Mouse (Mus musculus) ovary, adult 10 weeks (tissue): Measurements from ENCODE around the gene Fam72a. TPM values are rescaled to one million over a fixed set of nuclear protein-coding genes. Genes with fewer than 3 reads are reported as not detected.

Source experiments
- polyA plus RNA-seq: library from polyadenylated mRNA; stranded (reverse); fragments of 350-450 nt; fragmentation: Illumina TruSeq; extraction: RNeasy Lipid Tissue Mini Kit (QIAGEN cat#74804); gene quantifications from one replicate; pipeline ENCODE4 v1.2.3, GENCODE M21; 2014

Fam72a gene
- polyA plus RNA-seq = 4.8 TPM

GRCm38 (mm10) chr1:131527281-131528080 is at the start of gene Fam72a, which contains the start of gene Srgap2:
Gene Fam72a, plus strand, starts transcription at chr1:131527903.
Gene Srgap2, minus strand, starts transcription at chr1:131527352.

Other genes starting within 250 kb of the Fam72a start
- gene Ikbke, start 248.3 kb upstream of the Fam72a start, polyA plus RNA-seq = 6.0 TPM
- 24.2 TPM for gene Srgap2, start 551 bp upstream of the Fam72a start, polyA plus RNA-seq
- gene Avpr1b, start 71.3 kb downstream of the Fam72a start, polyA plus RNA-seq = not detected
- gene Ctse, start 110.4 kb downstream of the Fam72a start, polyA plus RNA-seq = 0.26 TPM
- gene Rab7b, start 160.8 kb downstream of the Fam72a start, polyA plus RNA-seq = 11.9 TPM
- 0.54 TPM for gene Slc26a9, start 216.1 kb downstream of the Fam72a start, polyA plus RNA-seq